Mouse (Mus musculus): ENCODE results near the gene Sp1.

- TF ChIP-seq CTCF (IDR thresholded peaks at IDR 0.05; ENCODE audit: low read depth), result no peak
- no peak for TF ChIP-seq EP300 (optimal IDR thresholded peaks at IDR 0.05)
Measured at GRCm38 (mm10) chr15:102398629-102399028, 7.3 kb upstream of the Sp1 start.

All from stomach, postnatal 0 days (tissue).